Mouse (Mus musculus): ENCODE data around the gene Soat2.
"Not testable (repeated sequence)": the region's sequence is repeated elsewhere in the genome, so short reads cannot be mapped to it uniquely, and the experiment has no call there.

The Soat2 gene

DNA sequence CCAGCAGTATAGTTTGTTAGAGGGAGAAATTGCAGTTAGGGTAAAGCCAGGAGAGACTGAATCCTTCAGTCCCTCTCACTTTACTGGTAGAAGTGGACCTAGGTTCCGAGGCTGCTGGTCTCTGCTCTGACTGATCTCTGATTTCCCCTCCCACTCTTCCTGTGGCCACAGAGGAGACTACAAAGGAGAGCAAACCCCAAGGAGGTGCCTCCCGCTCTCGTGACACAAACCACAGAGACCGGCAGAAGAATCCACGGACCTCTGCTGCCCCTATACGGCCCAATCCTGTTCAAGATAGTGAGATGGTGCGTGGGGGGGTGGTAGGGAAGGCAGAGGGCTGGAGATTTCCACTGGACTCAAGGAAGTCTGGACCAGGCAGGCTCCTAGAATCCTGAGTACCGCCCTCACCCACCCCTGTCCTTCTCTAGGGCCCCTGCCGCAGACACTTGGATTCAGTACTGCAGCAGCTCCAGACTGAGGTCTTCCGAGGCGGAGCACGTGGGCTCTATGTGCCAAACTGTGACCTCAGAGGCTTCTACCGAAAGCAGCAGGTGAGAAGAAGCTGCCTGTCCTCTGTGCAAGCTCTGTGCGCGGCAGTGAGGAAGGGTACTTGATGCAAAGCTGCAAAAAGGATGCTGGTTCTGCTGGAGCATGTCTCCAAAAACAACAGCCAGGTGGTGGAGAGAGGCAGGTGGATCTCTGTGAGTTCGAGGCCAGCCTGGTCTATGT is 2.5 kb upstream of the Soat2 start:
- no peak for DNase-seq

DNA sequence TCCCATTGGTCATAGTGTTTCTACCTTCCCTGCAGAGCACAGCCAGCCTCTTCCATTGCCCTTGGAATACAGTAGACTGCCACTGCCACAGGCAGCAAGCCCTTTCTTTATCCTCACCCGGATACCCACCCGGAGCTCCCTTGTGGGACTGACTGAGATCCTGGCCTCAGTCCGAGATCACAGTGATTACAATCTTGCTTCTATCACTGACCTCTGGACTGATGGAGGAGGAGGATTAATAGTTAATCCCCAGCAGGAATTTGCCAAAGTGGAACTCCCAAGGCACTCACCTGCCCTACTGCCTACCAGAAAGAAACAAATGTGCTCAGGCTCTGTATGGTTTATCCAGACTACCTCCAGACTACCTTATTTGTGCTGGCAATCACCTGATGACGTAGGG is 765 bp upstream of the Soat2 start:
- DNase-seq: peak; percentile 39 to 58

DNA sequence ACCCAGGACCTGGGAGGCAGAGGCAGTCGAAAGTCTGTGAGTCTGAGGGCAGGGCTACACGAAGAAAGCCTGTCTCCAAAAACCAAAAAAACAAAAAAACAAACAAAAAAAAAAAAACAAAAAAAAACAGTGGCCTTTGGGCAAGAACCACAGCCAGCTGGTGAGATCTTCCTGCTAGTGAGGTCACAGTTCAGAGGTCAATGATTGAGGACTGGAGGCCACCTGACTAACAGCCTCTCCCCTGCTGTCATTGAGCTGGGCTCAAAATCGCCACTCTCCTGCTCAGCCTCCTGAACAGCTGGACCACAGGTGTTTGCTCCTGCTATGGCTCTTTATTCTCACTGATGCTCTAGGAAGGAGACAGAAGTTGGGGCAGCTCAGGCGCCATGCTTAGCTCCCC is 2.3 kb downstream of the Soat2 start:
- DNase-seq: peak in 1 of 2 experiments; percentile 44

DNA sequence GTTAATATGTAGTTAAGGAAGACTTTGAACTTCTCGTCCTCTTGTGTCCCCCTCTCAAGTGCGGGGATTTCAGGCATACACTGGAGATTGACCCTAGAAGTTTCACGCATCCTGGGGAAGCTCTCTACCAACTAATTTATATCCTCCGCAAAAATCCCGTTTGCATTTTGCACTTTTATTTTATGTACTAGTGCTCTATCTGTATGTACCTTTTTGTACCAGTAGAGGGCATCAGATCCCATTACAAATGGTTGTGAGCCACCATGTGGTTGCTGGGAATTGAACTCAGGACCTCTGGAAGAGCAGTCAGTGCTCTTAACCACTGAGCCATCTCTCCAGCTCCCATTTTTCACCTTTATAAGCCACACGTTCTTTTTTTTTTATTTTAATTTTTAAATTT is 4.7 kb downstream of the Soat2 start:
- DNase-seq: not testable (repeated sequence)

- no peak for DNase-seq
Measured at GRCm38 (mm10) chr15:102156836-102157235, 6.5 kb downstream of the Soat2 start.

GRCm38 (mm10) chr15:102160415-102161060 is 10.2 kb downstream of the Soat2 start:
- no peak for DNase-seq

GRCm38 (mm10) chr15:102163900-102164693 is 13.8 kb downstream of the Soat2 start:
- no peak for DNase-seq

- DNase-seq: no peak
Measured at GRCm38 (mm10) chr15:102165468-102166100, 15.3 kb downstream of the Soat2 start.

DNA sequence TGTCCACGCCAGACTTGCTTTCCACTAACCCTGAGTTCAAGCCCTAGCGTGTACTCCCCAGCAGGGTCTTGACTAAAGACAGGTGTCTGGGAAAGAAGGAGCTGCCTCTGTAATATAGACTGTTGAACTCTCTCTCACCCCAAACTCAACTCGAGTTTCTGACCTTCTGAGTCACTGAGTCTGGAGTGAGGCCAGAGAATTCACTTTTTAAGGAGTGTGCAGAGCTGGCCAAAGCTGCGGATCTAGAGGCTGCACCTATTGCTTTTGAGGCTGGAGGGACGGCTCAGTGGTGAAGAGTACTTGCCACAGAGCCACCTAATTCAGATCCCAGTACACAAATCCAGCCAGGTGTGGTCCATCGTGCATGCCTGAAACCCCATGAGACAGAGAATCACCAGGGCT is 17.3 kb downstream of the Soat2 start:
- no peak for DNase-seq

- DNase-seq: no peak
Measured at GRCm38 (mm10) chr15:102169064-102169463, 18.7 kb downstream of the Soat2 start.

DNA sequence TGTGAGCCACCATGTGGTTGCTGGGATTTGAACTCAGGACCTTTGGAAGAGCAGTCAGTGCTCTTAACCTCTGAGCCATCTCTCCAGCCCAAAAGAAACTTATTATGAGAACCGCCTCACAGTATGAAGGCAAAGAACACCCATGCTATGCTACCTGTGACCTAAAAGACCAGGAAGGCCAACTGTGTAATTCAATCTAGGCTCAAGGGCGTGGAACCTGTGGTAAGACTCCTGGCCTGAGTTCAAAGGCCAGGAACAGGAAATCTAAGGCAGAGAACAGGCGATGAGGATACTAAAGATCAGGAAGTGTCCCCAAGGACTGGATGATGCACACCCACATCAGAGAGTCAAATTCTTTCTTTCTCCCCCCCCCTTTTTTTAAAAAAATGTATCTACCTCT is 23.3 kb downstream of the Soat2 start:
- DNase-seq: no peak

DNA sequence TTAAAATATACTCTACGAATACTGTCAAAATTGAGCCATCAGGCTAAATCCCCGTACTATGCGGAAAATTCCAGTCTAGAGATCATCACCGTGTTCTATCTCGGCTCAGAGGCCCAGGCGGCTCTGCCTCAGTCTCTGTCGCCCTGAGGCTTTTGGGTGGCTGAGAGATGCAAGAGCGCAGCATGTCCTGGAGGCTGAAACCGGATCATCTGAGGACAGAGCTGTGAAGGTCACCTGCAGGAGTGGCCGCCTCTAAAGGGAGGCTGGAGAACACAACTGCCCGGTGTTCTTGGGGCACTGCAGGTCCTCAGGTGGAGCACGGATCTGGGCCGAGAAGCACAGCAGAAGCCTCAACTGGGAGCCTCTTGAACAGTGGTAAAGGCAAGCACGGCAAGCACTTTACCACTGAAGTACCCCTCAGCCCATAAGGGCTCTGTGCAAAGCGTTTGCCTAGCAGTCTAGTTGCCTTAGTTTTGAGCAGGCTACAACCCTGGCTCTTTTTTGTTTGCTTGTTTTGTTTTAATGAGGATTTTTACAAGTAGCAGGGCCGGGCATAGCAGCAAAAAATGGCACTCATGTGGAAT is 25.5 kb downstream of the Soat2 start:
- no peak for DNase-seq

DNA sequence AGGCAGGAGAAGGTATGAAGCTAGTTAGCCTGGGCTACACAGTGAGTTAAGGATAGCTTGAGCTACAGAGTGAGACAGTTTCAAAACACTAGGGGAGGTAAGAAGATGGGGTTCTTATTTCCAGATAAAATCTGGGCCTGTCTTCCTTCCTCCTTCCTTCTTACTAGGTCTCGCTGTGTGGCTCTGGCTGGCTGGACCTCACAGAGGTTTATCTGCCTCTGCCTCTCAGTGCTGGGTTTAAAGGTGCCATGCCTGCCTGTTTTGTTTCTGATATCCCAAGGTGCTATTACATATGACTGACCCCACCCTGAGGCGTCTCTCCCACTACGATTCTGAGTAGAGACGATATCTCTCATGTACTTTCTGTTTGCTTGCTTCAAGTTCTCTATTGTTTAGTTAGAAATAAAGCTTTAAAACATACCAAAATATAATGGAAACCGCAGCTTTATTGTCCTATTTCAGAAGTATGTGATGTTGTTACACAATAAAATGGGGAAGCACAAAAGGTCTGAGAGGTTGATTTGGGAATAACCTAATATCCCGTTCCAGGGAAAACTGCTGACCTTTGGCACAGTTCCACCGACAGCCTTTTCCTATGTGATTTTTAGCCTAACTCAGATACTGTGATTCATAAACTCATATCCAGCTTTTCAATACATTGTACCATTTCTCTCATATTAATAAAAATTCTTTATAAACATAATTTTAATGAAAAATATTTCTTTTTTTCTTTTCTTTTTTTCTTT is 26.4 kb downstream of the Soat2 start:
- DNase-seq: peak; percentile 56 to 57

GRCm38 (mm10) chr15:102177417-102177816 is 27.1 kb downstream of the Soat2 start:
- no peak for DNase-seq

DNA sequence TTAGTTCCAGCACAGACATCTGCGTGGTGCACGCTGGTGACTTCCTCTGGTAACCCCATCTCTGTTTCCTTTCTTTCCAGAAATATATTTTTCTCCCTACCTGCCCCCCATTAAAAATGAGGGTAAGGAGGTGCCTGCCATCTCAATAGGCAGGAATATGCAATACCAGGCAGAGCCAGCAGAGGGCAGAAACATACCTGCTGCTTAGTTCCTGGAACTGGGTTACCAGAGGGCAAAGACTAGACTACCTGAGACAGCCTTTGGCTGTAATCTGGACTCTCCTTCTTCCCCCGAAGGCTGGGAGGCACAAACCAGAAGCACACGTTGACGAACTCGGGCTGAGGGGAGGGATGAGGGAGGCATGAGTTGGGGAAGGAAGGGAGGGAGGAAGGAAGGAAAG is 28.0 kb downstream of the Soat2 start:
- DNase-seq: peak; percentile 86 to 94

- no peak for DNase-seq
Measured at GRCm38 (mm10) chr15:102179106-102179505, 28.8 kb downstream of the Soat2 start.

- peak; percentile 47 to 59 for DNase-seq
Measured at GRCm38 (mm10) chr15:102179924-102180323, 29.6 kb downstream of the Soat2 start.

DNA sequence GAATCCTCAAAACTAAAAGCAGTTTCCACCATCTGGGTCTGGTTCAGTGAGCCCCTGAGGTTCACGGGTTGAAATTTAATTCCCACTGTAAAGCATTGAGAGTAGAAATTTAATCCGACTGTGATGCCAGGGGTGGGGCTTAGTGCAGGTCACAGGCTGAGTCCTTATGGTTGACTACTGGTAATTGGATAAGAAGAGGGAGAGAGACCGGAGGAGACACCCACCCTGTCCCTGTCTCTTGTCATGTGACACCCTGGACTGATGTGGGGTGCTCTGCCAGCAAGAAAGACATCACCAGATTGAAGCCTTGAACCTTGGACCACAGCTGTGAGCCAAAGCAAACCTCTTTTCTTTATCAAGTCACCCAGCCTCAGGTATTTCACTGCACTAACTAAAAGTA is 32.8 kb downstream of the Soat2 start:
- peak; percentile 78 to 91 for DNase-seq

DNA sequence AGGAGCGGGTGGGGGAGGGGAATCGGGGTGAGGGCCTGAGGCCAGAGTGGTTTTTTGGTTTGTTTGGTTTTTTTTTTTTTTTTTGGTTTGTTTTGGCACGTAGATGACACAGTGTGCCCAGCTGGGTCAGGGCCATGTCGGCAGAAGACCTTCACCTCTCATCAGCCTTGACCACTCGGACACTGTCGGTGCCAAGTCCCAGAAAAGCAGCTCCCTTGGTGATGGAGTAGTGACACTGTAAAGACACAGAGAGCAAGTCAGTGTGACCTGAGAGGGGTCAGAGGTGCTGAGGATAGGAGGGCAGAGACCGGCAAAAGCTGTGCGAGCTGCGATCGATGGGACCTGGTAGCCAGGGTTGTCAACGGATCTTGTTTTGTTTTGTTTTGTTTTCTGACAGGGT is 35.9 kb downstream of the Soat2 start:
- DNase-seq: peak in 1 of 2 experiments; percentile 50

GRCm38 (mm10) chr15:102188096-102188495 is 37.8 kb downstream of the Soat2 start:
- DNase-seq: peak in 1 of 2 experiments; percentile 54

- peak; percentile 77 to 79 for DNase-seq
Measured at GRCm38 (mm10) chr15:102188883-102189282, 38.6 kb downstream of the Soat2 start.

GRCm38 (mm10) chr15:102191699-102192098 is 41.4 kb downstream of the Soat2 start:
- DNase-seq: no peak

Data from kidney, postnatal 36 days (tissue).